Mouse (Mus musculus): ENCODE data around the gene Tbc1d10b.

Tbc1d10b gene

GRCm38 (mm10) chr7:127224616-127225015, 16.3 kb upstream of the Tbc1d10b start:
- DNase-seq, result no peak

- no peak for DNase-seq
Observed at GRCm38 (mm10) chr7:127223515-127224478, 15.5 kb upstream of the Tbc1d10b start.

GRCm38 (mm10) chr7:127223106-127223505, 14.8 kb upstream of the Tbc1d10b start:
- DNase-seq, result no peak

- DNase-seq, result no peak
Observed at GRCm38 (mm10) chr7:127220440-127220839, 12.2 kb upstream of the Tbc1d10b start.

GRCm38 (mm10) chr7:127218670-127219069, 10.4 kb upstream of the Tbc1d10b start:
- DNase-seq, result no peak

GRCm38 (mm10) chr7:127217901-127218642, 9.8 kb upstream of the Tbc1d10b start:
- no peak for DNase-seq

- DNase-seq, result no peak
Observed at GRCm38 (mm10) chr7:127217475-127217874, 9.2 kb upstream of the Tbc1d10b start.

- no peak for DNase-seq
Observed at GRCm38 (mm10) chr7:127216307-127216706, 8.0 kb upstream of the Tbc1d10b start.

- peak; percentile 73 to 77 for DNase-seq
Observed at GRCm38 (mm10) chr7:127214981-127215871, 7.0 kb upstream of the Tbc1d10b start.

GRCm38 (mm10) chr7:127214521-127214920, 6.3 kb upstream of the Tbc1d10b start:
- peak in 1 of 2 experiments; percentile 26 for DNase-seq

- no peak for DNase-seq
Observed at GRCm38 (mm10) chr7:127213930-127214329, 5.7 kb upstream of the Tbc1d10b start.

GRCm38 (mm10) chr7:127213485-127213884, 5.2 kb upstream of the Tbc1d10b start:
- peak; percentile 46 to 70 for DNase-seq

GRCm38 (mm10) chr7:127212432-127213250, 4.4 kb upstream of the Tbc1d10b start:
- no peak for DNase-seq

- peak in 1 of 2 experiments; percentile 35 for DNase-seq
Observed at GRCm38 (mm10) chr7:127211014-127211745, 2.9 kb upstream of the Tbc1d10b start.

GRCm38 (mm10) chr7:127210266-127210665, 2.0 kb upstream of the Tbc1d10b start:
- DNase-seq, result no peak

GRCm38 (mm10) chr7:127209851-127210250, 1.6 kb upstream of the Tbc1d10b start:
- no peak for DNase-seq

GRCm38 (mm10) chr7:127208553-127209438, 528 bp upstream of the Tbc1d10b start, which contains the start of gene Mylpf:
Mylpf (plus strand) TSS chr7:127208890.
- DNase-seq, result peak; percentile 97 to 98

- peak in 1 of 2 experiments; percentile 30 for DNase-seq
Observed at GRCm38 (mm10) chr7:127207374-127208294, 634 bp downstream of the Tbc1d10b start.

- no peak for DNase-seq
Observed at GRCm38 (mm10) chr7:127206606-127207005, 1.7 kb downstream of the Tbc1d10b start.
